Mouse (Mus musculus) thymus, adult 18-20 months (tissue): ENCODE data around the gene Htr3a.

ENCODE experiments used
- DNase-seq, 2 experiments: peaks; one replicate each; pipeline ENCODE4 v3.0.0; 2022; ENCODE audit warnings: mixed read lengths in 2 of 2

Gene Htr3a

GRCm38 (mm10) chr9:48910885-48911537, at the start of gene Htr3a:
Gene Htr3a, minus strand, starts transcription at chr9:48911099.
- no peak for DNase-seq

DNA sequence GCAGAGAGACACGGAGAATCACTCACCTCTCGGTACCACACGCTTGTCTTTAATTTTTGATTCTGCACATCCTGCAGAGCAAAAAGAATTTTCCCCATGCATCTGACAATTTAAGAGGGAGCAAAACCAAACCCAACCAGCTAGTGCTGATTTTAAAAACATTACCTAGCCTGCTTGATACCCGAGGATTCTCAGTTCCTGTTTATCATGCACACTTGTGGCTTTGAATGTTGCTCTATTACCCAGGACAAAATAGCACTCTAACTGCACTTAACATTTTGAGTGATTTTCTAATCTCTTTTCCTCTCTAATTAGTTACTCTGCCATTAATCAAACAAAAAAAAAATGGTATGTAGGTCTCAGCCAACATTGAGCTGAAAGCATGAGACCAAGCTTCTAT, 36.7 kb upstream of the Htr3a start:
- DNase-seq, result no peak

DNA sequence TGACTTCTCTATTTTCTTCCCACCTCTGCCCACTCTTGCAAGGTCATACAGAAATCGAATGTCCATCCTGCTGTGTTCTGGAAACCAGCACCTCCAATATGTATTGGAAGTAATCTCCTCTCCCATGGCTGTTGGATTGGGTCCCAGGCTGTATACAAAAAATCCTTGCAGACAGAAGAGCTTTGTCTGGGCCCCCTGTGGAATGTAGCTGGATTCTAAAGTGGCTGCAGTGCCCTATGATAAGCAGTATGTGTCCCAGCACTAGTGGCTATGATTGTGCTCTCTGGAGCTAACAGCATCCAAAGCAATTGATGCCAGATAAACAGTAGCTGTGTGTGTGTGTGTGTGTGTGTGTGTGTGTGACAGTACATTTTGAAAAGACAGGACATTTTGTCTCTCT, 31.4 kb upstream of the Htr3a start:
- no peak for DNase-seq

DNA sequence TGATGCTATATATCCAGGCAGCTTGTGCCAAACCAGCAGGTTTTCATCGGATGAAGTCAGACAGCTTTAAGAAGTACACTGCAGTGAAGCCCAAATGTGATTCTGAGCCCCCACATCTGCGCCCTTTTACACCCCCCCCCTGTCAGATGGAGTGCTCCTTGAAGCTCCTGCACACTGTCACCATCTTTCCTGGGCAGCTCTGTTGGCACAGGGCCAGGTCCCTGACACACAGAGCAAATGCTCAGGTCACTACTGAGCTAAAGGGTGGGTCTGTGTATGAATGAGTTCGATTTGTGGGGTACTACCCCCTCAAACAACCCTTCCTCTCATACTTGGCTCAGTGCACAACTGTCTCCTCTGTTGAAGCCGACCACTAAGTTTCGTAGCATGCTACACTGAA, 18.5 kb upstream of the Htr3a start:
- no peak for DNase-seq

DNA sequence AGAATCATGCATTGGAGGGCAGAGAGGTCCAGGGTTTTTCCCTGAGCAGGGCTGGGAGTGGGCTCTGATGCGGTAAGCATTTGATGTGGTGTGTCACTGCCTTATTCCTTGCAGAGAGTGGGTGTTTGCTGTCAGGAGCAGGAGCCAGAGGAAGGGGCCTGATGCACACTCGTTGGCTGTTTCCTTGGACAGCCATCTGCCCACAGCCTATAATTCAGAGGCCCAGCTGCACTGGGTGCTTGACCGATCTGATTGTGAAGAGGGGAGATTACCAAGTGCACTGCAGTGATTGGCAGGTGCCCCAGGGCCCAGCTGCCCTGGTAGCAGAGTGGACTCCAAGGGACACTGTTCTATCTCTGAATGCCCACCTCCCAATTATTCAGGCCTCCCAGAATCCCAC, 17.9 kb upstream of the Htr3a start:
- no peak for DNase-seq

DNA sequence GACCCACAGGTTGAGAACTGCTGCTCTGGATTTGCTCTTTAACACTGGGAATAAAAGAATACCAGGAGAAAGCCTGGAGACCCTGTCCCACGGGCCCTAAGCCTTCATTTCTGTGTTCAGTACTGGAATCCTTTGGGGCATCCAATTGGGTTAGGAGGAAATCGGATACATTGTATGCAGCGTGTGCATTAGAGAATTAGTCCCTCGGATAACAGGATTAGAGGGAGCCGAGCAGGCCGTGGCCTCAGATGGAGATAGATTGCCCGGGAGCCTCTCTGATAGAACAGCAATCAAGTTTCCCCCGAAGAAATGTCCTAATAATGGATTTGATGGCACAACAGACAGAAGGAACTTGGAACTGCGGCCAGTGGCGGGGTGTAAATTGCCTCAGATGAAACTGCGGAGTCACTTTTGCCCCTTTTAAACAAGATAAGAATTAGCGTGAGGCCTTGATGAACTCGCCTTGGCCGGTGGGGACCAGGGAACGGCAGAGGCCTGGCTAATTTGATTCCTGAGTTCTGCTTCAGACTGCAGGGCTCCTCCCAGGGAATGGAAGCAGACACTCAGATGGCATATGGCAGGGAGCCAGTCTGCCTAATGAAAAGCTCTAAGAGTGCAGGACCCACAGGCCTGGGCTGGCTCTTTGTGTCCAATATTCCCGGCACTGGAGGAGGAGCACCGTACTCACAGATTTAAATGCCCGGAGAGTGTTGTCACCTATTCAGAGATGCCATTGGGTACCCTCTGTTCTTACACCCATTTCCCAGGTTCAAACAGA, 5.3 kb upstream of the Htr3a start:
- no peak for DNase-seq

GRCm38 (mm10) chr9:48904421-48904820, 6.5 kb downstream of the Htr3a start:
- no peak for DNase-seq

GRCm38 (mm10) chr9:48903766-48904165, 7.1 kb downstream of the Htr3a start:
- DNase-seq, result no peak

GRCm38 (mm10) chr9:48898551-48898950, 12.3 kb downstream of the Htr3a start:
- no peak for DNase-seq

DNA sequence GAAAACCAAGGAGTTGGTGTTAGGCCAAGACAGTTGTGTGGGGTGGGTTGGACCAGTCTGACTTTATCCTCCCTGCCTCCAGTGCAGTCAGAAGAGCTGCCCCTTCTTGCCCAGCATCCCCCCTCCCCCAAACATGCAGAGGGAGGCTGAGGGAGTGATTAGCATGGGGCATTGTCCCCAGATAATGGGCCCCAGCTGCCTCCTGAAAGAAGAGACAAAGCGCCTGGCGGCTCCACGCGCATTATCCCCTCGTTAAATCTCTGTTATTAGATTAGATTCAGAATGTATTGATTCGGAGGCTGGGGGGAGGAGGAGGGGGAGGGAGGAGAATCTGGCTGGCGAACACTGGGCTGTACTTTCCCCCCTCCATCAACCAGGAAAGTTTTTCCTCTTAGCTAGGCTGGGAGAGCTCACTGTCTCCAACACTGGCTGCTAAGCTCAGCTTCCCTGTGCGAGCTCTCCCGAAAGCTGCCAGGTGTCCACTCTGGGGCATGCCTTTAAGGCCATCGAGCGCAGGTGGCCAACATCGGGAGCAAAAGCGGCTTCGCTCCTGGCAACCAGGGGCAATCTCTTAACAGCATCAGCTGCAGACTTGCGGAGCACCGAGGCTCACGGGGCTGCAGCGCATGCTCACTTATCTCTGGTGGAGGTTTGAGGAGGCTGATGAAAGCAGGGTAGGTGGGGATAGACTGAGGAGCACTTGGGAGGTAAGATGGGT, 14.9 kb downstream of the Htr3a start:
- DNase-seq, result no peak

- no peak for DNase-seq
Measured at GRCm38 (mm10) chr9:48894755-48895154, 16.1 kb downstream of the Htr3a start.

GRCm38 (mm10) chr9:48893986-48894385, 16.9 kb downstream of the Htr3a start:
- DNase-seq, result peak; percentile 9 to 10

- no peak for DNase-seq
Measured at GRCm38 (mm10) chr9:48889093-48889492, 21.8 kb downstream of the Htr3a start.

DNA sequence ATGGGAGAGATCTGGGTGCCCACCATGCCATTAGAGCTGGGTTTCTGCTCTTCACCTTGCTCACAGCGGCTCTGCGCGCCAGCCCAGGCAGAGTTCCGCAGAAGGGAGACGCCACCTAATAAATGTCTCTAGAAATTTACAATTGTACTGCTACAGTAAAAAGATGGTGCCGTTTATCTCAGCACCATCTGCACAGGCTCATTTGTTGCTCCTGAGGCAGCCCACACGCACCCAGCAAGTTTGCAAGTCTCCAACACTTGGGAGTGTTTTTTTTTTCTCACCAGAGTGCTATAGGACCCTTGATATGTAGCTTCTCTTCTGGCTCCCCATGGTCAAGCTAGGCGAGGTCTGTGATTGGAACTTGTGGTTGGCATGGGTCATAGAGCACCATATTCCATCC, 38.0 kb downstream of the Htr3a start:
- no peak for DNase-seq

- no peak for DNase-seq
Measured at GRCm38 (mm10) chr9:48866523-48867121, 44.3 kb downstream of the Htr3a start.

DNA sequence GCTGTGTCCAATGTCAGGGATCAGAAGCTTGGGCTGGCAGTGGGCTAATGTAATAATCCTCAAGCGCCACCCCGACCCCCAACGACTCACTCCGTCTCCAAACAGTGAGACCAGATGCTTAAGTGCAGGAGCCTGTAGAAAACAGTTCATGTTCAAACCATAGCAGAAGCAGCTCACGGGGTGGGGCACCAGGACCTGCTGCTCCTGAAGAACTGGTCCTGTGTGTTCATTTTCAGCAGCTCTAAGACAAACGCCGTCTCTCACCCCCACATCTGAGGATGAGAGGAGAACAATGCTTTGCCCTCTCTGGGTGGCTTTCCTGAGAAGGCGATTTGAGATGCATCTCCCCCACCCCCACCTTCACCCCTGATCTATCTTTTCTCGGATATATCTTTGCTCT, 45.7 kb downstream of the Htr3a start:
- no peak for DNase-seq

DNA sequence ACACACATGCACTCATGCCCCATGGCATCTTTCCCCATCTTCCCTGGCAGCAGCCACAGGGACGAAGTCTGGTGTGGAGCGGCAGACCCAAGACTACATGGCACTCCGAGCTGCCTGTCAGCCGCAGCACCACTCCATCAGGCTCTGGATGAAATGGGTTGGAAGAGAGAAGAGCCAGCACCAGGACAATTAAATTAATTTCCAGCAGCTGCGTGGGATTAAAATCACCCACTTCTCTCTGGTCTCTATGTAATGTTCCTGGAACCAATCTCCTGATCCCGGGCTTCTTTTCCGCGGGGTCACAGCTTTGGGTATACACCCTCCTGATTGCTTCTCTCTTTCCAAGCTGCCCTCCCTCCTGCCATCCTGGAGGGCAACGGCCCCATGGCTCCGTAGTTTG, 49.4 kb downstream of the Htr3a start:
- DNase-seq, result no peak

DNA sequence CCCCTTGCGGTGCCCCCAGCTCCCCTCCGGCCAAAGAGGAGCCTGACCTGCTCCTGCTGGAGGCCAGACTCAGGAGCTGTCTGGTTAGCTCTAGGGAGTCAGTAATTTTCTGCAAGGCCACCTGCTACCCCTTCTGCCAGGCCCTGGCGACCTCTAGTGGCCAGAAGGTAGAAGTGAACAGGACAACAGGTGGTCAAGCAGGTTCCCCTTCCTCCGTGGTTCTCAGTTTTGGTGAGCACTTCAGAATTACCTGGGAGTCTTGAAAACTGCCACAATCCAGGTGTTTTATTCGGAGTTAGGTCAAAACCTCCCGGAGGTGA, 50.4 kb downstream of the Htr3a start:
- DNase-seq, result peak; percentile 20 to 34

DNA sequence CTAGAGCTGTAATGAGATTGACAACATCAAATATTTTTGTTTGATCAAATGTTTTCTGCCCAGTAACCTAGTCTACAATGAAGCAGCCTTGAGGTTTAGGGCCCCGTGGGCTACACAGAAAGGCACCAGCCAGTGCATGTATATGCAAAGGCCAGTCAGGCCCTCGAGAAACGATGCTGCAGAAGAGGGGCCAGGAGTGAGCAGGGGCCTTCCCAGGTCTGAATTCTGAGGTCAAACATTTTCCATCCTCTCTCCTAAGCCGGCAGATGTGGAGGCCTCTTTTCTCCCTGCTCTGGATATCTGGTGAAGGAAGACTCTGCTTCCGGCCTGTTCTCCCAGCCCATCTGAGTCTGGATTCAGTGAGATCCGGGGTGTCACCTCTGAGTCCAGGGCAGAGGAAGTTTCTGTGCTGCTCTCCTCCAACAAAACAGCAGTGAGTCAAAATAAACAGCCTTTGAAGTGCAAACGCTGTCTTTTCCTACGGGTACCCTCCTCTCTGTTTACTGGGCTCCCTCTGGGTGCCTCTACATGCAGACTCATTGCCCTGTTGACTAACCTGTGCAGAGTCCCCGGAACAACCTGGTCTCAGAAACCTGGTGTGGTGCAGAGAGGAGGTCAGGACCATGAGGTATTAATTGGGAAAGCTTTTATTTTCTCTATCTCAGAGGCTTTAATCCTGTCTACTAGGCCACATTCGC, 50.9 kb downstream of the Htr3a start:
- DNase-seq, result no peak

DNA sequence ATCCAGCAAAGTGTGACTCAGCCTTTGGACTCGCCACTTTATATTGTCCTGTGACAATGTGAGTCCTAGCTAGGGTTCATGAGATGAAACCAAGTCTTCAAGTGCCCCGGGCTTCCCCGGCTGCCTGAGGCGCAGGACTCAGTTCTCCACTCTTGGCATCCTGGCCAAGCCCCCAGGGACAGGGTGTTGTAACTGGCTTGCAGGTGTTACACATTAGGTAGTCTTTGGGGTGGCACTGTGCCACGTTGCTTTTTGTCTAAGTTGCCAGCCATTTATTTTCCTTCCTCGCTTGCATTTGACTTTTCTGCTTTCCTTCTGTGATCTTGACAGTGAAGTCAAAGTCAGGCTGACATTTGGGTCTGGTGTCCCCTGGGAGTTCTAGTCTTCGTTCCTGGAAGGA, 53.0 kb downstream of the Htr3a start:
- no peak for DNase-seq

DNA sequence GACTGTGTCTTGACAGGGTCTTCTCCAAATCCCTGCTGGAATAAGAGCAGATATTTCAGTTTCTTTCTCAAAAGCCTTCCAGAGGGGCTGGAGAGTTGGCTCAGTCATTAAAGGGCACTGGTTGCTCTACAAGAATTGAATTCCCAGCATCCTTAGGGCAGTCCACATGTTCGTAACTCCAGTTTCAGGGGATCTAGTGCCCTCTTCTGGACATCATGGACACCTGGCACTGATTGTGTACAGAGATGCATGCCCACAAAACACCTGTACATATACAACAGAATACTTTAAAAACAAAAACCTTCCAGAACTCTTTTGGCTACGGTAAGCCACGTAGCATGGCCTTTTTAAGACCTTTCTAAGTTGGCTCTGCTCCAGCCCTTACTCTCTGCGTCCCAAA, 54.7 kb downstream of the Htr3a start:
- DNase-seq, result no peak

DNA sequence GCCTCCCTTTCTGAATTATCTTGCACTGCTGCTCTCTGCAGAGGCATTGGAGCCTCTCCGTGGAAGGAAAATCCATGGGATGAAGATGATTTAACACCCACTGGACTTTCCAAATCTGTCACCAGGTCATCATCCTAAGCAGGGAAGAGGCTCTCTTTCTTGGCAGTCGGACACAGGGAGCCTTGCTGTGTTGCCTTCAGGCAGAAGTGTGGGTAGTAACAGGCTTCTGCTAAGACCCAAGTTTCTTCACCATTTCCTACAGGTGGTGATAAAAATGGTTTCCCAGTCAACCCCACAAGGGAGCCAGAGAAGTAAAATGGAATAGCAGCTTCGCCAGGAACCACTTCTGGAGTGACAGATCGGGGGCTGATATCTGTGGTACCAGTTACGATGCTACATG, 61.4 kb downstream of the Htr3a start:
- DNase-seq, result no peak
